Mouse (Mus musculus): Measurements from ENCODE around the gene Gm20388. TPM values are rescaled to one million over a fixed set of nuclear protein-coding genes. Genes with fewer than 3 reads are reported as not detected.

The Gm20388 gene
- polyA plus RNA-seq, 2 experiments, result 8.5 TPM; not detected in 1

DNA sequence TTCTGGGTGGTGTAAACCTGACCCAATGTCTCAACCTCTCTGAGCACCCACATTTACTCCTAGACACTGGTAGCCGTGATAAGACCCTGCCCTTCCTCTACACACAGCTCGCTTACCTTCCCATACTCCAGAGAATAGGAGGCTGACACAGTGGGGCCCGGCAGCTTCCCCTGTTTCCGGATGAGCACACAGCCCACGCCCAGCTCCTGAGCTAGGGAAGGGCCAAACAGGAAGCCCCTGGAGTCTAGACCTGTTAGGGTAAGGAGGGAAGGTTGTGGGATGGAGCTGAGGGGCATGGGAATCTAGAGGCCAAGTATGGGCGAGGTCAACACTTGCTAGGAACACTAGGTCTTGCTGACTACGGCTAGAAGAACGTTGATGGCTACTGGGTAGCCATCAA is 2664.6 kb downstream of the Gm20388 start:
- Histone ChIP-seq H3K4me1 (replicated peaks; ENCODE audit: control insufficient read depth in 2 of 2, insufficient read depth in 2 of 2, low read length in 1 of 2) (peaks cover 25 to 35% of the 10 kb centered on the region in 2 experiments), H3K9me3 (ENCODE audit: control insufficient read depth, low read length) (no peaks in the 10 kb centered on the region), H3K27ac (peak overlapping the region; percentile 63), H3K4me3 (ENCODE audit: insufficient read depth in 1 of 2, low read depth in 2 of 2, low read length in 2 of 2) (peak overlapping the region; percentile 59 to 68), H3K36me3 (replicated peaks; ENCODE audit: control insufficient read depth, insufficient read depth, low read depth) (peaks cover 35% of the 10 kb centered on the region), H3K4me2 (ENCODE audit: low read depth) (peak overlapping the region; percentile 82), H3K27me3 (ENCODE audit: control insufficient read depth, insufficient read depth, low read length) (no peaks in the 10 kb centered on the region), H3K9ac (replicated peaks) (peak overlapping the region; percentile 73)
- ATAC-seq (ENCODE audit: insufficient read depth), result peak; percentile 8; the same call in 1 of the 2 replicates
- DNase-seq (ENCODE audit: low read depth in 3 of 3, low spot score in 3 of 3), result no peak
- WGBS (ENCODE audit: insufficient replicate concordance), result 14% methylated on average over 8 of the region's 8 CpGs
- TF ChIP-seq CTCF (IDR thresholded peaks at IDR 0.05; ENCODE audit: low read depth), result no peak
- no peak for TF ChIP-seq EP300 (IDR thresholded peaks at IDR 0.05; ENCODE audit: low read depth)

DNA sequence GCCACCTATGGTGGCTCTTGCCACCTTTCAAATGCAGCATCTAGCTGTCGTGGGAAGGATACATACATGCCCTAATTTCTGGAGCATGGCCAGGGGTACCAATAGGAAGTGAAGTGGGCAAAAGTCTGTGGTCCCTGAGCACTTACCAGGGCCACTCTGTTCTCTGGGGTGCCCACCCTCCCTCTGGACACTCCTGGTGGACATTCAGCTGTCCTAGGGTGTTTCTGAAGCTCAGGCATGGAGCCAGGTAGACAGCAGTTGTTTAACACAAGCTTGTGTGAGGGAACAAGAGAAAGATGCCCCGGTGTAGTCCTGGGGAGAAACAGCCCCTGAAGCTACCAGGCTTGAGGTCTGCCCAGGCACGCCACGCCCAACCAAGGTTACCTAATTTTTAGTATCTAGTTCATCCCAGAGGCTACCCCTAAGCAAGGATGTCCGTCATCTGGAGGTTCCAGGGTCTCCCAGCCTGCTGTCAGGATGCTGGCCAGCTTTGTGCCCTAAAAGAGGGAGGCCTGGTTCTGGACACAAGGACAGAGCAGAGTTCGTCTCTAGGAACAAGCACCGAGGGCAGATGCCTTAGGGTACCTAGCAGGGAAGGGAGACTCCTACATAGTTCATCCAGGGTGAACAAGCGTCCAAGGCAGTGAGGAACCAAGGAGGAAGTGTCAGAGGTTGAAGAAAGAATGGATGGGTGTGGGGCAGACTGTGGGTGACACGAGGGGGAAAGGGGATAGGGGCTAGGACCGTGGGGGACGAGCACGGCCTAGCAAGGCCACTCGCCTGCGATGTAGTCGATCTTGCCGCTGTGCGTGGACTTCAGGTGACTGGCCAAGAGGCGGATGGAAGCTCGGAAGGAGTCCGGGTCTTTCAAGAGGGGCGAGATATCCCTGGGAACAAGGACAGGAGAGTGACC is 2665.3 kb downstream of the Gm20388 start:
- Histone ChIP-seq H3K4me2 (ENCODE audit: low read depth) (peak overlapping the region; percentile 82), H3K27me3 (ENCODE audit: control insufficient read depth, insufficient read depth, low read length) (no peaks in the 10 kb centered on the region), H3K4me1 (replicated peaks; ENCODE audit: control insufficient read depth in 2 of 2, insufficient read depth in 2 of 2, low read length in 1 of 2) (peaks cover 25 to 35% of the 10 kb centered on the region in 2 experiments), H3K4me3 (ENCODE audit: insufficient read depth in 1 of 2, low read depth in 2 of 2, low read length in 2 of 2) (peak overlapping the region; percentile 59 to 68), H3K36me3 (replicated peaks; ENCODE audit: control insufficient read depth, insufficient read depth, low read depth) (peaks cover 28% of the 10 kb centered on the region), H3K9ac (replicated peaks) (peak overlapping the region; percentile 73), H3K9me3 (ENCODE audit: control insufficient read depth, low read length) (no peaks in the 10 kb centered on the region), H3K27ac (peak overlapping the region; percentile 63)
- DNase-seq (ENCODE audit: low read depth in 3 of 3, low spot score in 3 of 3), result no peak
- WGBS (ENCODE audit: insufficient replicate concordance), result 4% methylated on average over 21 of the region's 21 CpGs
- ATAC-seq (ENCODE audit: insufficient read depth), result peak; percentile 5; the same call in 1 of the 2 replicates
- no peak for TF ChIP-seq CTCF (IDR thresholded peaks at IDR 0.05; ENCODE audit: low read depth)
- TF ChIP-seq EP300 (IDR thresholded peaks at IDR 0.05; ENCODE audit: low read depth), result no peak

DNA sequence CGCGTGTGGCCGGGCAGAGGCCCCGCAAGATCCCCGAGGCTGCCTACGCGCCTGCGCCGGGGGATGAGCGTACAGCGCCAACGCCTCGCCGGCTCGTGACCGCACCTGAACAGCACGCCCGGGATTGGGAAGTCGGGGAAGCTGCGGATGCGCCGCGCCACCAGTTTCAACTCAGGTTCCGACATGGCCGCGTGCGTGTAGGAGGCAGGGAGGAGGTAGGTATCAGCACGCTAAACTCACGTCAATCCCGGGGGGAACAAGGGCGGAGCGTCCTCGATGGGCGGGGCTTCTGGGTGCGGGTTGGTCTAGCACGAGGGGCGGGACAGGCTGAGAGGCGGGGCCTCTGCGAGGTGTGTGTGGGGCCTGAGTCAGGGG is 2666.0 kb downstream of the Gm20388 start, which contains the start of gene Aprt:
Gene Aprt (minus strand): TSS at position 262 of the 375 bp plus-strand sequence.
- H3K4me2 ChIP-seq (ENCODE audit: low read depth), result peak within 1 kb of the TSS; percentile 82
- TF ChIP-seq CTCF (IDR thresholded peaks at IDR 0.05; ENCODE audit: low read depth), result no peak
- no peak for TF ChIP-seq EP300 (IDR thresholded peaks at IDR 0.05; ENCODE audit: low read depth)
- H3K4me3 ChIP-seq (ENCODE audit: insufficient read depth in 1 of 2, low read depth in 2 of 2, low read length in 2 of 2), result peak within 1 kb of the TSS; percentile 59 to 68
- H3K36me3 ChIP-seq (replicated peaks; ENCODE audit: control insufficient read depth, insufficient read depth, low read depth), result peaks cover 22% of the 10 kb centered on the region
- under 1% methylated on average over 39 of the region's 39 CpGs for WGBS (ENCODE audit: insufficient replicate concordance)
- ATAC-seq (ENCODE audit: insufficient read depth) (peak; percentile 84), DNase-seq (ENCODE audit: low read depth in 3 of 3, low spot score in 3 of 3) (peak; percentile 85 to 91 (median 85))
- H3K27ac ChIP-seq, result peak within 1 kb of the TSS; percentile 63
- H3K9ac ChIP-seq (replicated peaks), result peak within 1 kb of the TSS; percentile 73
- peaks cover 25 to 35% of the 10 kb centered on the region in 2 experiments for H3K4me1 ChIP-seq (replicated peaks; ENCODE audit: control insufficient read depth in 2 of 2, insufficient read depth in 2 of 2, low read length in 1 of 2)
- H3K9me3 ChIP-seq (ENCODE audit: control insufficient read depth, low read length), result no peaks in the 10 kb centered on the region
- no peaks in the 10 kb centered on the region for H3K27me3 ChIP-seq (ENCODE audit: control insufficient read depth, insufficient read depth, low read length)

DNA sequence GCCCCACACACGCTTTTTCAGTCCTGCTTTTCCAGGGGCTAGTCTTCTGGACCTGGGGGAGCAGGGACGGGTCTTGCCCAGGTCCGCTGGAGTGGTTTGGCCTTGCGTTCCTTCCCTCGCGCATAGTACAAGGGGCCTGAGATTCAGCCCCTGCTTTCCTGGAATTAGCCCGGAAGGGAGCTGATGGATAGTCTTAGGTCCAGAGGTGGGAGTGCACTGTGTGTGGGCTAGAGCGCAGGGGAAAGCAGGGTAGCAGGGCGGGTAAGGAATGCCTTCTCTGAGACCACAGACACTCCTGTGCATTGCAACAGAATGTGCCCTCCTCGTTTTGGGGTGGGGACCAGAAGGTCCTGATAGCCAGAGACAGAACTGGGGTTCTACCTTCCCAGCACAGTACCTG is 2666.5 kb downstream of the Gm20388 start:
- 62% methylated on average over 10 of the region's 10 CpGs for WGBS (ENCODE audit: insufficient replicate concordance)
- no peak for DNase-seq (ENCODE audit: low read depth in 3 of 3, low spot score in 3 of 3)
- no peak overlapping the region for H3K9ac ChIP-seq (replicated peaks)
- peak overlapping the region; percentile 82 for H3K4me2 ChIP-seq (ENCODE audit: low read depth)
- no peak overlapping the region for H3K27ac ChIP-seq
- H3K9me3 ChIP-seq (ENCODE audit: control insufficient read depth, low read length), result no peaks in the 10 kb centered on the region
- H3K4me3 ChIP-seq (ENCODE audit: insufficient read depth in 1 of 2, low read depth in 2 of 2, low read length in 2 of 2), result no peak overlapping the region
- no peak for ATAC-seq (ENCODE audit: insufficient read depth)
- H3K36me3 ChIP-seq (replicated peaks; ENCODE audit: control insufficient read depth, insufficient read depth, low read depth), result peaks cover 17% of the 10 kb centered on the region
- TF ChIP-seq CTCF (IDR thresholded peaks at IDR 0.05; ENCODE audit: low read depth), result no peak
- TF ChIP-seq EP300 (IDR thresholded peaks at IDR 0.05; ENCODE audit: low read depth), result no peak
- H3K27me3 ChIP-seq (ENCODE audit: control insufficient read depth, insufficient read depth, low read length), result no peaks in the 10 kb centered on the region
- H3K4me1 ChIP-seq (replicated peaks; ENCODE audit: control insufficient read depth in 2 of 2, insufficient read depth in 2 of 2, low read length in 1 of 2), result peaks cover 25 to 35% of the 10 kb centered on the region in 2 experiments

DNA sequence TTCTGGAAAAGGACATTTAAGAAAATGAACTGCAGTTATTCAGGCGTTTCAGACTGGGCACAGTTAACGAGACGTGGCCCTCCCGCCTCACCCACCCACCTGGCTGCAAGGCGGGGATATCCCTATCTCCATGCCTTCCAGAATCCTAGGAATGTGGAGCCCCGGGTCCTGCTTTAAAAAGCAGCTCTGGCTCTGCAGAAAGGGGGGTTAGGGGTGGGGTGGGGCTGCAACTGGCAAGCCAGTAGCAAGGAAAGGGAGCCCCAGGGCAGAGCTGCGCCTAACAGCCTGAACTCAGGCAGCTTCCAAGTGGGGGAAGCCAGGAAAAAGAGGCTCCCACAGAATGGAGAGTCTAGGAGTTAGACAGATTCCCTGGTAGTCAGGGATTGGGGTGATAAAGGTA is 2668.6 kb downstream of the Gm20388 start:
- 66% methylated on average over 7 of the region's 7 CpGs for WGBS (ENCODE audit: insufficient replicate concordance)
- H3K9ac ChIP-seq (replicated peaks), result no peak overlapping the region

More for the DNA sequence above, 2668.6 kb downstream of the Gm20388 start:
- Histone ChIP-seq H3K27me3 (ENCODE audit: control insufficient read depth, insufficient read depth, low read length) (no peaks in the 10 kb centered on the region), H3K4me3 (ENCODE audit: insufficient read depth in 1 of 2, low read depth in 2 of 2, low read length in 2 of 2) (no peak overlapping the region), H3K36me3 (replicated peaks; ENCODE audit: control insufficient read depth, insufficient read depth, low read depth) (no peaks in the 10 kb centered on the region), H3K4me1 (replicated peaks; ENCODE audit: control insufficient read depth in 2 of 2, insufficient read depth in 2 of 2, low read length in 1 of 2) (peaks cover 18 to 20% of the 10 kb centered on the region in 2 experiments), H3K27ac (no peak overlapping the region), H3K4me2 (ENCODE audit: low read depth) (no peak overlapping the region), H3K9me3 (ENCODE audit: control insufficient read depth, low read length) (no peaks in the 10 kb centered on the region)
- DNase-seq (ENCODE audit: low read depth in 3 of 3, low spot score in 3 of 3), result no peak
- ATAC-seq (ENCODE audit: insufficient read depth), result no peak
- no peak for TF ChIP-seq CTCF (IDR thresholded peaks at IDR 0.05; ENCODE audit: low read depth)
- TF ChIP-seq EP300 (IDR thresholded peaks at IDR 0.05; ENCODE audit: low read depth), result no peak

Measured in liver, embryonic 14.5 days (tissue).